ENCODE assay signal across 9 mouse cellular contexts in the genomic region with DNA sequence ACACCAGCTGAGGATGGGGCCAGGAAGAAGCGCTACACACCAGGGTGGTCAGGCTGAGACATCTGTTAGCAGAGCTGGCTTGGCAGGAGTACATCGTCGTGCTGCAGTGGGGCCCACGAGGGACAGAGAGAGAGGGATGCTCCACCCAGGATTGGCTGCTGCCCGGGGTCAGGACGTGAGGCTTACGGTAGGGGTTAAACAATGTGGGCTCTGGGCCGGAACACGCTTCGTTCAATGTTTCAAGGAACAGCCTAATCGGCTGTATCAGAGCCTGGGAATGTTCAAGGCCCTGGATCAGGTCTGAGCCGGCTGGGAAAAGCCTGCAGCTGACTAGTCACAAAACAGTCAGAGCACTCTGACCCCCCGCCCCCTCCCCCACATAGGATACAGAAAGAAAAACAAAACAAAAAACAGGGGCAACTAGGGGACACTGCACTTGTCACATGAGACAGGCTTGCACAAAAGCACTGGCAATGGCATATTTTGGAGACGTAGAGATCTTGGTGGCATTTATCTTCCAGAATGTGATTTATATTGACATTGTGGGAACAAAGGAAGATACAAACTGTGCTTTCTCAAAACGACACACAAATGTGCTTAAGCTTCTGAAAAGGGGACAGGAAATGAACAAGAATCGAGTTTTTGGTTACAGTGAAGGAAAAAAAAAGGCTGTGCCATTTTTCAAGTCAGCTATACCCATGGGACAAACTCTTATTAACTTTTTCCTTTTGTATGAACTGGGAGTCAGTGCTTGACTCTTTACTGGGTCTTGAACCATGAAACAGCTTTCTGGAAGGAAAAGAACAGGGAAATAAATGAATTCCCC. TPM values are rescaled to one million over a fixed set of nuclear protein-coding genes. Genes with fewer than 3 reads are reported as not detected.
DNase-seq lines count a peak whose midpoint lies in the region; ATAC-seq and TF ChIP-seq lines count a peak whose summit lies in the region.
"Had no signal": no experiment of that assay in that cellular context is flagged by ENCODE, and none has a peak within 500 bp of the region (broad histone marks: within the 10 kb centered on the region; RNA-seq: fewer than 3 reads in every experiment).

No protein-coding gene starts in this region.

- H3K9me3 ChIP-seq in lung, embryonic 14.5 days (ENCODE audit: low read depth, low read length), result no peaks in the 10 kb centered on the region
- no peaks in the 10 kb centered on the region for H3K9me3 ChIP-seq in heart, embryonic 10.5 days
- no peaks in the 10 kb centered on the region for H3K9me3 ChIP-seq in midbrain, embryonic 16.5 days (replicated peaks; ENCODE audit: control insufficient read depth, low read length, poor library complexity, severe bottlenecking)

- DNase-seq in lung, embryonic 14.5 days, result peak; percentile 68
- no peak for DNase-seq in lung, postnatal 14 days
- peak; percentile 77 for DNase-seq in embryo, embryonic 9.5 days (ENCODE audit: extremely low spot score)
- DNase-seq in heart, embryonic 10.5 days (ENCODE audit: low spot score), result no peak
- DNase-seq in kidney, adult 9 months, result peak; percentile 53
- no peak for DNase-seq in layer of hippocampus, postnatal 25 days (ENCODE audit: extremely low spot score in 1 of 2, low spot score in 1 of 2)

- H3K4me2 ChIP-seq in lung, embryonic 14.5 days, result peak overlapping the region; percentile 33; the same call in 1 of the 2 replicates
- 0 out of 2 replicates have a peak overlapping the region, but pooled peaks have one; percentile 4 for H3K4me2 ChIP-seq in midbrain, embryonic 16.5 days (ENCODE audit: low read length)

- H3K4me1 ChIP-seq in lung, embryonic 14.5 days (ENCODE audit: insufficient read depth), result peaks cover 19% of the 10 kb centered on the region
- peaks cover 46% of the 10 kb centered on the region for H3K4me1 ChIP-seq in heart, embryonic 10.5 days
- H3K4me1 ChIP-seq in midbrain, embryonic 16.5 days (ENCODE audit: control insufficient read depth, insufficient read depth, low read length), result peaks cover 6% of the 10 kb centered on the region; the same call in 1 of the 2 replicates

- peak overlapping the region; percentile 78; the same call in 1 of the 2 replicates for H3K27ac ChIP-seq in lung, embryonic 14.5 days (ENCODE audit: low read depth)
- H3K27ac ChIP-seq in heart, embryonic 10.5 days, result peak overlapping the region; percentile 86
- no peak overlapping the region for H3K27ac ChIP-seq in midbrain, embryonic 16.5 days (ENCODE audit: low read length)

- H3K36me3 ChIP-seq in lung, embryonic 14.5 days (ENCODE audit: insufficient read depth), result no peaks in the 10 kb centered on the region
- H3K36me3 ChIP-seq in heart, embryonic 10.5 days, result no peaks in the 10 kb centered on the region
- no peaks in the 10 kb centered on the region for H3K36me3 ChIP-seq in midbrain, embryonic 16.5 days (ENCODE audit: control insufficient read depth, insufficient read depth, low read length)

- H3K9ac ChIP-seq in lung, embryonic 14.5 days, result peak overlapping the region; percentile 30; the same call in 1 of the 2 replicates
- H3K9ac ChIP-seq in midbrain, embryonic 16.5 days (ENCODE audit: low read depth, low read length), result peak overlapping the region; percentile 32

- no peak for TF ChIP-seq CTCF in lung, embryonic 14.5 days (IDR thresholded peaks at IDR 0.05; ENCODE audit: low read depth)

- peak; percentile 70 for ATAC-seq in lung, embryonic 14.5 days (ENCODE audit: insufficient read depth)
- ATAC-seq in midbrain, embryonic 16.5 days, result peak; percentile 71
- ATAC-seq in frontal cortex, adult (ENCODE audit: low TSS enrichment), result no peak

- no peak overlapping the region for H3K4me3 ChIP-seq in lung, embryonic 14.5 days (ENCODE audit: low read depth, low read length)
- peak overlapping the region; percentile 19; the same call in 1 of the 2 replicates for H3K4me3 ChIP-seq in heart, embryonic 10.5 days
- no peak overlapping the region for H3K4me3 ChIP-seq in midbrain, embryonic 16.5 days (ENCODE audit: low read depth, low read length)

- 14% methylated on average over 16 of the region's 16 CpGs for WGBS in lung, embryonic 14.5 days
- WGBS in heart, embryonic 10.5 days, result 23% methylated on average over 16 of the region's 16 CpGs
- 6% methylated on average over 16 of the region's 16 CpGs for WGBS in midbrain, embryonic 16.5 days

- H3K27me3 ChIP-seq in lung, embryonic 14.5 days (ENCODE audit: insufficient read depth, low read length), result no peaks in the 10 kb centered on the region
- H3K27me3 ChIP-seq in heart, embryonic 10.5 days (ENCODE audit: insufficient read depth, poor library complexity, severe bottlenecking), result no peaks in the 10 kb centered on the region
- no peaks in the 10 kb centered on the region for H3K27me3 ChIP-seq in midbrain, embryonic 16.5 days (ENCODE audit: control insufficient read depth, insufficient read depth, low read depth, low read length)

RNA-seq across cellular contexts. Expression of a gene that starts 8.4 kb away (rescaled TPM):
- polyA plus RNA-seq in lung, embryonic 14.5 days (2014; fragmentation: Nextera tagmentation; extraction: Ambion mirVana), result 213 and 215 TPM in 2 replicates
- 199 and 219 TPM in 2 replicates for polyA plus RNA-seq in heart, embryonic 10.5 days (2016; fragmentation: Nextera tagmentation; extraction: Ambion mirVana)
- 190 and 201 TPM in 2 replicates for polyA plus RNA-seq in midbrain, embryonic 16.5 days (2015; fragmentation: Nextera tagmentation; extraction: Ambion mirVana)
- 100 to 1,000 TPM; 222 to 223 TPM for total RNA-seq in layer of hippocampus, postnatal 25 days (2021)

RNA-seq across cellular contexts. Expression of a gene that starts 34.7 kb away (rescaled TPM):
- polyA plus RNA-seq in lung, embryonic 14.5 days (2014; fragmentation: Nextera tagmentation; extraction: Ambion mirVana), result 0.87 and 1.0 TPM in 2 replicates
- 1.7 and 2.5 TPM in 2 replicates for polyA plus RNA-seq in heart, embryonic 10.5 days (2016; fragmentation: Nextera tagmentation; extraction: Ambion mirVana)
- 0.11 and 0.15 TPM in 2 replicates for polyA plus RNA-seq in midbrain, embryonic 16.5 days (2015; fragmentation: Nextera tagmentation; extraction: Ambion mirVana)
- total RNA-seq in layer of hippocampus, postnatal 25 days (2021), result not detected
- polyA plus RNA-seq: large intestine, adult 2 months had no signal

Comparison
In these comparisons a context has a peak if more than half of its experiments do, and no peak if none do; other contexts are left out.
1. DNase-seq: peak in lung, embryonic 14.5 days (single experiment), embryo, embryonic 9.5 days (single experiment) and kidney, adult 9 months (single experiment); none in lung, postnatal 14 days (single experiment), heart, embryonic 10.5 days (single experiment) and layer of hippocampus, postnatal 25 days (0 of 2).